Mouse (Mus musculus) stomach, embryonic 16.5 days (tissue): ENCODE results near the gene Eipr1. TPM values are rescaled to one million over a fixed set of nuclear protein-coding genes. Genes with fewer than 3 reads are reported as not detected.

Experiments used
- ATAC-seq: fragments of 200-750 bp; cut with Nextera tagmentation; 2 replicates; pipeline ENCODE4 v1.8.0; 2017; ENCODE audit warnings: moderate number of reproducible peaks, moderate TSS enrichment; ENCODE audit not compliant: insufficient read depth, low FRiP score
- H3K27ac ChIP-seq: fragments of 300-500 bp; sonication (generic); 2 replicates; pipeline ENCODE4 v1.5.1; 2014; ENCODE audit warnings: low read length
- H3K27me3 ChIP-seq: fragments of 300-500 bp; sonication (generic); 2 replicates; pipeline ENCODE4 v1.6.1; 2014; ENCODE audit warnings: low read length, control low read depth, mixed read lengths; ENCODE audit not compliant: control insufficient read depth, insufficient read depth
- H3K36me3 ChIP-seq: fragments of 300-500 bp; sonication (generic); 2 replicates; pipeline ENCODE4 v1.6.1; 2014; ENCODE audit warnings: low read length; ENCODE audit not compliant: control insufficient read depth, insufficient read depth
- H3K4me1 ChIP-seq: fragments of 300-500 bp; sonication (generic); 2 replicates; pipeline ENCODE4 v1.6.1; 2014; ENCODE audit warnings: low read length, control low read depth, mixed read lengths; ENCODE audit not compliant: control insufficient read depth, insufficient read depth
- H3K4me2 ChIP-seq: fragments of 300-500 bp; sonication (generic); 2 replicates; pipeline ENCODE4 v1.6.1; 2014; ENCODE audit warnings: low read depth, low read length, mixed read lengths
- H3K4me3 ChIP-seq: fragments of 300-500 bp; sonication (generic); replicated peaks from 2 replicates; pipeline ENCODE4 v1.5.1; 2014; ENCODE audit warnings: mild to moderate bottlenecking, low read length
- H3K9ac ChIP-seq: fragments of 300-500 bp; sonication (generic); 2 replicates; pipeline ENCODE4 v1.6.1; 2014; ENCODE audit warnings: low read length
- H3K9me3 ChIP-seq: fragments of 300-500 bp; sonication (generic); replicated peaks from 2 replicates; pipeline ENCODE4 v1.6.1; 2016; ENCODE audit warnings: low read length, control low read depth; ENCODE audit not compliant: control insufficient read depth
- WGBS: fragments of 180-500 bp; shearing (Covaris S2); extraction: QIAGEN DNeasy Blood & Tissue Kit; methylation state at CpG from one replicate; pipeline ENCODE4 v1.1.7; 2014; 5-methylcytosine and 5-hydroxymethylcytosine counted together
- polyA plus RNA-seq: library from polyadenylated mRNA; unstranded; fragments of >200 nt; fragmentation: Nextera tagmentation; extraction: Ambion mirVana; gene quantifications from 2 replicates; pipeline ENCODE4 v1.2.1, GENCODE M21; 2015

Gene Eipr1
- polyA plus RNA-seq, 1 experiment from 2014 or later: 24.9 TPM

GRCm38 (mm10) chr12:28874781-28875251 lies 123.2 kb downstream of the Eipr1 start:
- H3K27ac ChIP-seq: no peak overlapping the region
- H3K4me1 ChIP-seq: no peaks in the 10 kb centered on the region
- H3K9me3 ChIP-seq: no peaks in the 10 kb centered on the region
- H3K4me3 ChIP-seq: no peak overlapping the region
- H3K4me2 ChIP-seq: no peak overlapping the region
- 69% methylated on average over 8 of the region's 8 CpGs for WGBS
- H3K36me3 ChIP-seq: no peaks in the 10 kb centered on the region
- no peaks in the 10 kb centered on the region for H3K27me3 ChIP-seq
- no peak overlapping the region for H3K9ac ChIP-seq
- no peak for ATAC-seq

GRCm38 (mm10) chr12:28875471-28875870 lies 123.9 kb downstream of the Eipr1 start:
- Histone ChIP-seq H3K27ac (no peak overlapping the region), H3K36me3 (no peaks in the 10 kb centered on the region), H3K9me3 (no peaks in the 10 kb centered on the region), H3K4me3 (no peak overlapping the region), H3K9ac (no peak overlapping the region), H3K4me1 (peaks cover 2% of the 10 kb centered on the region), H3K4me2 (no peak overlapping the region), H3K27me3 (no peaks in the 10 kb centered on the region)
- no peak for ATAC-seq
- 64% methylated on average over 8 of the region's 8 CpGs for WGBS

GRCm38 (mm10) chr12:28880471-28880870 lies 128.9 kb downstream of the Eipr1 start:
- Histone ChIP-seq H3K4me1 (peaks cover 4% of the 10 kb centered on the region), H3K27ac (no peak overlapping the region), H3K4me3 (no peak overlapping the region), H3K27me3 (no peaks in the 10 kb centered on the region), H3K4me2 (no peak overlapping the region), H3K36me3 (no peaks in the 10 kb centered on the region), H3K9ac (no peak overlapping the region), H3K9me3 (no peaks in the 10 kb centered on the region)
- ATAC-seq: no peak

- ATAC-seq: no peak
- no peak overlapping the region for H3K9ac ChIP-seq
Observed at GRCm38 (mm10) chr12:28887712-28888111, 136.1 kb downstream of the Eipr1 start.

GRCm38 (mm10) chr12:28889068-28889674 lies 137.6 kb downstream of the Eipr1 start:
- no peaks in the 10 kb centered on the region for H3K27me3 ChIP-seq
- H3K36me3 ChIP-seq: no peaks in the 10 kb centered on the region
- no peak for ATAC-seq
- no peak overlapping the region for H3K9ac ChIP-seq
- no peak overlapping the region for H3K27ac ChIP-seq
- no peaks in the 10 kb centered on the region for H3K9me3 ChIP-seq
- H3K4me3 ChIP-seq: no peak overlapping the region
- no peak overlapping the region for H3K4me2 ChIP-seq
- H3K4me1 ChIP-seq: no peaks in the 10 kb centered on the region
- WGBS: 54% methylated on average over 7 of the region's 7 CpGs

More at GRCm38 (mm10) chr12:28887712-28888111, 136.1 kb downstream of the Eipr1 start:
- H3K27ac ChIP-seq: no peak overlapping the region
- H3K27me3 ChIP-seq: no peaks in the 10 kb centered on the region
- no peaks in the 10 kb centered on the region for H3K4me1 ChIP-seq
- H3K9me3 ChIP-seq: no peaks in the 10 kb centered on the region
- H3K4me3 ChIP-seq: no peak overlapping the region
- H3K36me3 ChIP-seq: no peaks in the 10 kb centered on the region
- no peak overlapping the region for H3K4me2 ChIP-seq
- 83% methylated on average over 6 of the region's 6 CpGs for WGBS

GRCm38 (mm10) chr12:28891523-28891922 lies 139.9 kb downstream of the Eipr1 start:
- Histone ChIP-seq H3K4me2 (no peak overlapping the region), H3K27me3 (no peaks in the 10 kb centered on the region), H3K4me1 (no peaks in the 10 kb centered on the region), H3K27ac (no peak overlapping the region), H3K4me3 (no peak overlapping the region), H3K9me3 (no peaks in the 10 kb centered on the region), H3K9ac (no peak overlapping the region), H3K36me3 (no peaks in the 10 kb centered on the region)
- WGBS: 30% methylated on average over 5 of the region's 5 CpGs
- no peak for ATAC-seq

- no peak for ATAC-seq
- Histone ChIP-seq H3K27ac (no peak overlapping the region), H3K4me3 (no peak overlapping the region), H3K9ac (no peak overlapping the region), H3K4me1 (no peaks in the 10 kb centered on the region), H3K27me3 (no peaks in the 10 kb centered on the region), H3K4me2 (no peak overlapping the region), H3K9me3 (no peaks in the 10 kb centered on the region), H3K36me3 (no peaks in the 10 kb centered on the region)
- WGBS: 76% methylated on average over 3 of the region's 3 CpGs
Observed at GRCm38 (mm10) chr12:28896577-28896976, 145.0 kb downstream of the Eipr1 start.

- no peak overlapping the region for H3K9ac ChIP-seq
- no peaks in the 10 kb centered on the region for H3K27me3 ChIP-seq
- WGBS: 85% methylated on average over 6 of the region's 6 CpGs
- no peak for ATAC-seq
- no peak overlapping the region for H3K27ac ChIP-seq
- no peak overlapping the region for H3K4me3 ChIP-seq
- no peaks in the 10 kb centered on the region for H3K36me3 ChIP-seq
- no peaks in the 10 kb centered on the region for H3K9me3 ChIP-seq
- H3K4me1 ChIP-seq: no peaks in the 10 kb centered on the region
- H3K4me2 ChIP-seq: no peak overlapping the region
Observed at GRCm38 (mm10) chr12:28898307-28898706, 146.7 kb downstream of the Eipr1 start.

- ATAC-seq: no peak
- no peak overlapping the region for H3K9ac ChIP-seq
- H3K4me1 ChIP-seq: no peaks in the 10 kb centered on the region
- H3K36me3 ChIP-seq: no peaks in the 10 kb centered on the region
- H3K4me3 ChIP-seq: no peak overlapping the region
- no peak overlapping the region for H3K27ac ChIP-seq
- no peak overlapping the region for H3K4me2 ChIP-seq
- H3K27me3 ChIP-seq: no peaks in the 10 kb centered on the region
- 50% methylated on average over 4 of the region's 4 CpGs for WGBS
- no peaks in the 10 kb centered on the region for H3K9me3 ChIP-seq
Observed at GRCm38 (mm10) chr12:28899696-28900095, 148.1 kb downstream of the Eipr1 start.
